Mouse (Mus musculus): ENCODE measurements around the gene Cryzl2.

- TF ChIP-seq CHD2 (IDR thresholded peaks at IDR 0.05; ENCODE audit: low read depth, low read length): no peak
- peak; percentile 57; the same call in 1 of the 2 replicates for TF ChIP-seq MAFK (IDR thresholded peaks at IDR 0.05; ENCODE audit: insufficient read depth, low read depth, low read length)
- no peak for TF ChIP-seq HCFC1 (IDR thresholded peaks at IDR 0.05; ENCODE audit: borderline replicate concordance, insufficient read depth, low read length)
These were observed 21.7 kb downstream of the Cryzl2 start for GRCm38 (mm10) chr1:157480090-157480489.

All from ES-E14 (cell line).